Mouse (Mus musculus): ENCODE results near the gene Adamts17.

DNA sequence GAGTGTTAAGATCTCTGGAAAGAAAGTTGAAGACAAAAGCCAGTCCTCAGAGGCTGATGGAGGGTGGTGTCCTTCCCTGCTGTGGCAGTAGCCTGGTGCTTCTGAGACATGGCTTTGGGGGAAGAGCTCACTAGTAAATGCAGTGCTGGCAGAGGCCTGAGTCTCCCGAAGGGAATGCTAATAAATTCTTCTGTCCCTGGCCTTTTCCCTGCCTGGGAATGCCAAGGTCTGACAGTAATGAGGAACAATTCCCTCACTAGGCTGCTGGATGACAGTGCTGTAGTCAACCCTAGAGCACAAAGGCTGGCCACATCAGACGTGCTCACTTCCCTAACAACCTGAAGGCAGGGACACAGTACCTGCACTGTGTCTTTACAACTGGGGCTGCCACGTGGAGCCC is 313.1 kb downstream of the Adamts17 start:
- TF ChIP-seq CTCF (IDR thresholded peaks at IDR 0.05; ENCODE audit: extremely low read depth, insufficient read length, insufficient replicate concordance, low read depth, low read length) (no peak), POLR2A (IDR thresholded peaks at IDR 0.05; ENCODE audit: low read depth, low read length) (no peak)
